8 mouse cellular contexts compared by ENCODE assay signal in genomic region chr5:108448785-108449668, GRCm38 (mm10). TPM values are rescaled to one million over a fixed set of nuclear protein-coding genes. Genes with fewer than 3 reads are reported as not detected.
DNase-seq lines count a peak whose midpoint lies in the region; ATAC-seq and TF ChIP-seq lines count a peak whose summit lies in the region.

TSS of gene Mfsd7a (minus strand) at chr5:108448891.

- H3K9me3 ChIP-seq in hindbrain, embryonic 16.5 days (ENCODE audit: control insufficient read depth, low read length) = no peaks in the 10 kb centered on the region
- no peaks in the 10 kb centered on the region for H3K9me3 ChIP-seq in liver, embryonic 13.5 days (replicated peaks)

- H3K4me1 ChIP-seq in hindbrain, embryonic 16.5 days (ENCODE audit: control insufficient read depth, insufficient read depth, low read depth, low read length) = peaks cover 5% of the 10 kb centered on the region; the same call in 1 of the 2 replicates
- peaks cover 45% of the 10 kb centered on the region for H3K4me1 ChIP-seq in liver, embryonic 13.5 days (replicated peaks)

- no peak within 1 kb of the TSS for H3ac ChIP-seq in myocyte (ENCODE audit: control insufficient read depth, insufficient read length)

- peaks cover 13% of the 10 kb centered on the region; the same call in 1 of the 2 replicates for H3K27me3 ChIP-seq in hindbrain, embryonic 16.5 days (replicated peaks; ENCODE audit: control insufficient read depth, insufficient read depth, low read length)
- H3K27me3 ChIP-seq in liver, embryonic 13.5 days = peaks cover 11% of the 10 kb centered on the region; the same call in 1 of the 2 replicates
- no peaks in the 10 kb centered on the region for H3K27me3 ChIP-seq in myocyte (ENCODE audit: control insufficient read depth, insufficient read depth, insufficient read length)

- no peaks in the 10 kb centered on the region for H3K79me2 ChIP-seq in myocyte (ENCODE audit: control insufficient read depth, insufficient read depth)

- intact Hi-C loops in gastrocnemius, postnatal 14 days (cut with DNase I; ENCODE audit: low total_unique reads) = no loop called here

- no peak within 1 kb of the TSS for H3K27ac ChIP-seq in hindbrain, embryonic 16.5 days (ENCODE audit: low read depth, low read length)
- H3K27ac ChIP-seq in liver, embryonic 13.5 days = no peak within 1 kb of the TSS

- peak within 1 kb of the TSS; percentile 41 for H3K9ac ChIP-seq in hindbrain, embryonic 16.5 days (ENCODE audit: low read depth, low read length)
- H3K9ac ChIP-seq in liver, embryonic 13.5 days = peak within 1 kb of the TSS; percentile 43

- peak; percentile 85 for DNase-seq in ZHBTc4 (ENCODE audit: low read depth, low spot score)
- peak; percentile 81 for DNase-seq in gastrocnemius, postnatal 14 days
- DNase-seq in liver, embryonic 13.5 days = peak; percentile 58
- peak; percentile 70 for DNase-seq in yolk sac, embryonic 10.5 days (ENCODE audit: low spot score)
- DNase-seq in thymus, adult 18-20 months = no peak

- 15% methylated on average over 24 of the region's 24 CpGs for WGBS in hindbrain, embryonic 16.5 days
- WGBS in liver, embryonic 13.5 days (ENCODE audit: insufficient replicate concordance) = 16% methylated on average over 24 of the region's 24 CpGs

- TF ChIP-seq POLR2A in myocyte (IDR thresholded peaks at IDR 0.05; ENCODE audit: insufficient read length, low read depth) = peak; percentile 75

- peak; percentile 88 for ATAC-seq in common myeloid progenitor, adult 5-6 weeks (replicated peaks; ENCODE audit: low read depth, poor library complexity, severe bottlenecking)
- ATAC-seq in hindbrain, embryonic 16.5 days = peak; percentile 81; the same call in 1 of the 2 replicates
- peak; percentile 81 for ATAC-seq in liver, embryonic 13.5 days (ENCODE audit: low read depth)

- H3K4me2 ChIP-seq in hindbrain, embryonic 16.5 days (ENCODE audit: low read length) = peak within 1 kb of the TSS; percentile 63
- H3K4me2 ChIP-seq in liver, embryonic 13.5 days = peak within 1 kb of the TSS; percentile 69
- H3K4me2 ChIP-seq in myocyte (ENCODE audit: low read depth) = peak within 1 kb of the TSS; percentile 79

- H3K4me3 ChIP-seq in hindbrain, embryonic 16.5 days (ENCODE audit: low read length) = peak within 1 kb of the TSS; percentile 34
- peak within 1 kb of the TSS; percentile 49 for H3K4me3 ChIP-seq in liver, embryonic 13.5 days (replicated peaks)
- H3K4me3 ChIP-seq in myocyte = peak within 1 kb of the TSS; percentile 31

- no peaks in the 10 kb centered on the region for H3K36me3 ChIP-seq in hindbrain, embryonic 16.5 days (ENCODE audit: control insufficient read depth, insufficient read depth, low read length)
- no peaks in the 10 kb centered on the region for H3K36me3 ChIP-seq in liver, embryonic 13.5 days
- no peaks in the 10 kb centered on the region for H3K36me3 ChIP-seq in myocyte (ENCODE audit: control insufficient read depth, insufficient read depth)

TF ChIP-seq in myocyte, 11 proteins besides CTCF, POLR2A, EP300 and RAD21:
- TF ChIP-seq SRF (IDR thresholded peaks at IDR 0.05; ENCODE audit: control insufficient read depth, insufficient read length, low read depth) = no peak
- no peak for TF ChIP-seq TCF12 (IDR thresholded peaks at IDR 0.05; ENCODE audit: insufficient read depth, poor library complexity, severe bottlenecking)
- no peak for TF ChIP-seq USF1 (IDR thresholded peaks at IDR 0.05; ENCODE audit: low read depth)
- TF ChIP-seq REST (IDR thresholded peaks at IDR 0.05; ENCODE audit: insufficient read depth, insufficient read length) = no peak
- no peak for TF ChIP-seq MYOD1 (IDR thresholded peaks at IDR 0.05; ENCODE audit: control insufficient read depth in 1 of 3, insufficient read length in 2 of 3, low read depth in 2 of 3)
- TF ChIP-seq POLR2AphosphoS2 (IDR thresholded peaks at IDR 0.05; ENCODE audit: insufficient read length, low read depth) = peak; percentile 72
- no peak for TF ChIP-seq TCF3 (IDR thresholded peaks at IDR 0.05; ENCODE audit: insufficient read length, low read depth)
- no peak for TF ChIP-seq CEBPB (IDR thresholded peaks at IDR 0.05; ENCODE audit: insufficient read depth, poor library complexity, severe bottlenecking)
- TF ChIP-seq E2F4 (IDR thresholded peaks at IDR 0.05; ENCODE audit: insufficient read depth) = no peak
- TF ChIP-seq MAX (IDR thresholded peaks at IDR 0.05; ENCODE audit: low read depth) = no peak
- peak in 1 of 3 experiments; percentile 36 for TF ChIP-seq MYOG (IDR thresholded peaks at IDR 0.05; ENCODE audit: control insufficient read depth in 1 of 3, insufficient read depth in 1 of 3, insufficient read length in 2 of 3, low read depth in 2 of 3)
TF ChIP-seq in myocyte: peak in this region for 2.

RNA-seq across cellular contexts. Expression of gene Mfsd7a, which starts in this region (rescaled TPM):
- total RNA-seq in common myeloid progenitor, adult 5-6 weeks (2017) = 0.46 TPM in 1 of 2 replicates, not detected in the other
- total RNA-seq in gastrocnemius, postnatal 14 days (2021) = 1 to 10 TPM; 1.3 to 1.6 TPM
- 0.20 and 0.29 TPM in 2 replicates for polyA plus RNA-seq in hindbrain, embryonic 16.5 days (2015; fragmentation: Nextera tagmentation; extraction: Ambion mirVana)
- 0.07 and 0.15 TPM in 2 replicates for polyA plus RNA-seq in liver, embryonic 13.5 days (2015; fragmentation: Nextera tagmentation; extraction: Ambion mirVana)
- polyA plus RNA-seq in myocyte (2012; fragmentation: generic; extraction: Trizol) = 17.1 TPM

Comparison
In these comparisons a context has a peak if more than half of its experiments do, and no peak if none do; other contexts are left out.
1. RNA of gene Mfsd7a (polyA plus RNA-seq): 17.1 TPM in myocyte (single experiment); 0.20 to 0.29 TPM in hindbrain, embryonic 16.5 days and 0.07 to 0.15 TPM in liver, embryonic 13.5 days; every median in the first group is over 10 times any median in the second.
2. Peak in ATAC-seq in common myeloid progenitor, adult 5-6 weeks; RNA of the gene not detected or under 1 TPM.
3. Peak in ATAC-seq, H3K4me3 ChIP-seq, H3K9ac ChIP-seq and H3K4me2 ChIP-seq in hindbrain, embryonic 16.5 days; RNA of the gene not detected or under 1 TPM.
4. Peak in DNase-seq, ATAC-seq, H3K4me3 ChIP-seq, H3K9ac ChIP-seq and H3K4me2 ChIP-seq in liver, embryonic 13.5 days; RNA of the gene not detected or under 1 TPM.
5. DNase-seq: peak in ZHBTc4 (single experiment), gastrocnemius, postnatal 14 days (single experiment) and yolk sac, embryonic 10.5 days (single experiment); none in thymus, adult 18-20 months (0 of 2).
6. Peak in every context shown above with its lines, with median percentiles within 50 percentile points of each other: ATAC-seq, H3K4me2 ChIP-seq and H3K4me3 ChIP-seq.